ENCODE assay signal across 26 mouse cellular contexts in the genomic region with DNA sequence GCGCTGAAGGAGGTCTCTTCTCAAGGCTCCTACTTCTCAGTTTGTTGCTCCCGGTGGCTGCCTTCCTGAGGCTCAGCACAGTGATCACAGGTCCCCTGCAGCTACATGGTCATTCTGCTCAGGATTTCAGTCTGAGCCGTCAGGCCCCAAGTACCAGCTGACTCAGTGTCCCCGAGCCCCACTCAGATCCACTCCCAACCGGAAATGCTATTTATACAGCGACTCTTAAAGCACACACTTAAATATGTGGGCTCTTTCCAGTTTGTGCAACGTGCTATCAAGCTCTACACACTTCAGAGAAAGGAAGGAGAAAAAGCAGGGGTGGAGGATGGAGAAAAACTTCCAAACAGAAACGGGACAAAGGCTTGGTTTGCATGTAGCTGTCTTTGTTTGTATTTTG. TPM values are rescaled to one million over a fixed set of nuclear protein-coding genes. Genes with fewer than 3 reads are reported as not detected.
DNase-seq lines count a peak whose midpoint lies in the region; ATAC-seq and TF ChIP-seq lines count a peak whose summit lies in the region.
"Had no signal": no experiment of that assay in that cellular context is flagged by ENCODE, and none has a peak within 500 bp of the region (broad histone marks: within the 10 kb centered on the region; RNA-seq: fewer than 3 reads in every experiment).

No protein-coding gene starts in this region.

- no peaks in the 10 kb centered on the region for H3K36me3 ChIP-seq in lung, embryonic 16.5 days (ENCODE audit: control insufficient read depth, insufficient read depth, low read length)
- H3K36me3 ChIP-seq: embryonic facial prominence, embryonic 13.5 days; embryonic facial prominence, embryonic 15.5 days; forebrain, embryonic 10.5 days; forebrain, embryonic 12.5 days had no signal

- no peak overlapping the region for H3K4me3 ChIP-seq in lung, embryonic 16.5 days (ENCODE audit: low read length)
- H3K4me3 ChIP-seq: embryonic facial prominence, embryonic 13.5 days; embryonic facial prominence, embryonic 15.5 days; erythroblast, embryonic 14.5 days; forebrain, embryonic 10.5 days; forebrain, embryonic 12.5 days had no signal

- no peaks in the 10 kb centered on the region for H3K27me3 ChIP-seq in lung, embryonic 16.5 days (ENCODE audit: control insufficient read depth, insufficient read depth, low read depth, low read length)
- H3K27me3 ChIP-seq in Patski, result no peaks in the 10 kb centered on the region
- H3K27me3 ChIP-seq: CH12.LX; embryonic facial prominence, embryonic 13.5 days; embryonic facial prominence, embryonic 15.5 days; forebrain, embryonic 12.5 days had no signal

- WGBS in lung, embryonic 16.5 days, result 48% methylated on average over 8 of the region's 8 CpGs

- POLR2A ChIA-PET in Patski (lab: Charles Lee), result no interaction called here

- no peak overlapping the region for H3K9ac ChIP-seq in lung, embryonic 16.5 days (ENCODE audit: low read length)
- H3K9ac ChIP-seq: embryonic facial prominence, embryonic 13.5 days; embryonic facial prominence, embryonic 15.5 days; forebrain, embryonic 12.5 days had no signal

- CTCF ChIA-PET in Patski (lab: Charles Lee), result interaction anchor here (1.2 to 1.3 kb wide), 2 partner anchors 11 to 15 kb away, joined by 3 read pairs; no protein-coding TSS in a partner anchor

- ATAC-seq in lung, embryonic 16.5 days (ENCODE audit: low read depth), result no peak
- peak; percentile 66 for ATAC-seq in Patski
- ATAC-seq: CD4-positive, CD25-positive, alpha-beta regulatory T cell, adult 4 months; forebrain, embryonic 14.5 days; forebrain, embryonic 16.5 days had no signal

- in situ Hi-C loops in Patski (cut with MboI; ENCODE audit: low pct_unique_long_range_greater_than_20kb), result no loop called here

- H3K27ac ChIP-seq in lung, embryonic 16.5 days (ENCODE audit: low read length), result peak overlapping the region; percentile 25; the same call in 1 of the 2 replicates
- H3K27ac ChIP-seq: embryonic facial prominence, embryonic 13.5 days; embryonic facial prominence, embryonic 15.5 days; forebrain, embryonic 10.5 days; forebrain, embryonic 12.5 days had no signal

- no peak for TF ChIP-seq CTCF in Patski (IDR thresholded peaks at IDR 0.05)

- no peak for DNase-seq in lung, adult 18-20 months
- DNase-seq in lung, postnatal 36 days, result peak; percentile 45
- DNase-seq in lung, postnatal 14 days, result no peak
- peak; percentile 17 for DNase-seq in Patski (ENCODE audit: low read depth, low spot score)
- DNase-seq: adrenal gland, adult 2 months; adrenal gland, postnatal 10 days; adrenal gland, postnatal 25 days; B cell, adult 2 months; cerebellum, adult 11 months; cerebellum, adult 18-20 months; cerebellum, adult 8-10 months; cerebellum, adult 9-11 months; cerebellum, postnatal 14 days; cerebellum, postnatal 36 days; embryo, embryonic 11 days had no signal

- no peaks in the 10 kb centered on the region for H3K9me3 ChIP-seq in lung, embryonic 16.5 days (ENCODE audit: control insufficient read depth, low read length)
- H3K9me3 ChIP-seq: embryonic facial prominence, embryonic 13.5 days; embryonic facial prominence, embryonic 15.5 days; forebrain, embryonic 10.5 days; forebrain, embryonic 12.5 days; G1E had no signal

- 0 out of 2 replicates have a peak, but pooled peaks cover 2% of the 10 kb centered on the region for H3K4me1 ChIP-seq in lung, embryonic 16.5 days (replicated peaks; ENCODE audit: control insufficient read depth, insufficient read depth, low read length)
- H3K4me1 ChIP-seq: embryonic facial prominence, embryonic 13.5 days; embryonic facial prominence, embryonic 15.5 days had no signal

- no peak overlapping the region for H3K4me2 ChIP-seq in lung, embryonic 16.5 days (ENCODE audit: low read depth, low read length)
- H3K4me2 ChIP-seq: embryonic facial prominence, embryonic 13.5 days; embryonic facial prominence, embryonic 15.5 days; forebrain, embryonic 12.5 days had no signal

RNA-seq across cellular contexts. Expression of a gene that starts 56.0 kb away (rescaled TPM):
- 33.5 and 37.1 TPM in 2 replicates for polyA plus RNA-seq in lung, embryonic 16.5 days (2015; fragmentation: Nextera tagmentation; extraction: Ambion mirVana)
- polyA plus RNA-seq in Patski (2021), result 35.2 TPM

RNA-seq across cellular contexts. Expression of a gene that starts 60.0 kb away (rescaled TPM):
- polyA plus RNA-seq in lung, embryonic 16.5 days (2015; fragmentation: Nextera tagmentation; extraction: Ambion mirVana), result 56.9 and 63.4 TPM in 2 replicates
- 113 TPM for polyA plus RNA-seq in Patski (2021)

Comparison
In these comparisons a context has a peak if more than half of its experiments do, and no peak if none do; other contexts are left out.
1. DNase-seq: peak in lung, postnatal 36 days (single experiment) and Patski (single experiment); none in lung, adult 18-20 months (0 of 2) and lung, postnatal 14 days (single experiment).